In the genomic region with DNA sequence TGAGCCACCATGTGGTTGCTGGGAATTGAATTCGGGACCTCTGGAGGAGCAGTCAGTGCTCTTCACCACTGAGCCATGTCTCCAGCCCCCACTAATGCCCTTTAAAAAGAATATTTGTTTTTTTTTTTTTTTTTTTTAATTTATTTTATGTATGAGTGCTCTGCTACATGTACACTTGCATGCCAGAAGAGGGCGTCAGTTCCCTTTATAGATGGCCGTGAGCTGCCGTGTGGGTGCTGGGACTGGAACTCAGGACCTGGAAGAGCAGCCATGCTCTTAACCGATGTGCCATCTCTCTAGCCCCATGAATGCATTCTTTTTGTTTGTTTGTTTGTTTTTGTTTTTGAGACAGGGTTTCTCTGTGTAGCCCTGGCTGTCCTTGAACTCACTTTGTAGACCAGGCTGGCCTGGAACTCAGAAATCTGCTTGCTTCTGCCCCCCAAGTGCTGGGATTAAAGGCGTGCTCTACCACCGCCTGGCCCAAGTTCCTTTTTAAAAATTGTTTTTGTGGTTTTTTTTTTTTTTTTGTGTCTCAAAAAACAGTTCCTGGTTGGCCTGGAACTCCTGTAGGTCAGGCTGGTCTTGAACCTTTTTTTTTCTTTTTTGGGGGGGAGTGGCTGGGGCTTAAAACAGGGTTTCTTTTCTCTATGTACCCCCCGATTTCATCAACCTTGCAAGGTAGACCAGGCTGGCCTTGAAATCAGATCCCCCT, we compare ENCODE assay signal across 19 mouse cellular contexts. TPM values are rescaled to one million over a fixed set of nuclear protein-coding genes. Genes with fewer than 3 reads are reported as not detected.
DNase-seq lines count a peak whose midpoint lies in the region; ATAC-seq and TF ChIP-seq lines count a peak whose summit lies in the region.
"Had no signal": no experiment of that assay in that cellular context is flagged by ENCODE, and none has a peak within 500 bp of the region (broad histone marks: within the 10 kb centered on the region; RNA-seq: fewer than 3 reads in every experiment).

No protein-coding gene starts in this region.

- H3K36me3 ChIP-seq in liver, adult 2 months (ENCODE audit: control insufficient read depth, insufficient read depth, low read length): no peaks in the 10 kb centered on the region
- H3K36me3 ChIP-seq in liver, embryonic 11.5 days (ENCODE audit: control insufficient read depth, insufficient read depth, low read length): 0 out of 2 replicates have a peak, but pooled peaks cover 2% of the 10 kb centered on the region
- no peaks in the 10 kb centered on the region; the same call in 1 of the 2 replicates for H3K36me3 ChIP-seq in ES-E14 (ENCODE audit: control insufficient read depth, insufficient read depth, low read length, poor library complexity, severe bottlenecking)
- peaks cover 1% of the 10 kb centered on the region; the same call in 1 of the 2 replicates for H3K36me3 ChIP-seq in small intestine, adult 2 months (ENCODE audit: control insufficient read depth, insufficient read depth, low read length)

- TF ChIP-seq CTCF in liver, adult 2 months (IDR thresholded peaks at IDR 0.05; ENCODE audit: low read depth, low read length): peak; percentile 35
- peak; percentile 16; the same call in 1 of the 2 replicates for TF ChIP-seq CTCF in small intestine, adult 2 months (IDR thresholded peaks at IDR 0.05; ENCODE audit: extremely low read depth, insufficient read length, insufficient replicate concordance, low read depth, low read length)

- no peaks in the 10 kb centered on the region for H3K9me3 ChIP-seq in liver, embryonic 11.5 days (ENCODE audit: control insufficient read depth, low read length)
- H3K9me3 ChIP-seq in ES-E14 (ENCODE audit: control insufficient read depth, insufficient read depth, low read depth, low read length): no peaks in the 10 kb centered on the region
- H3K9me3 ChIP-seq: G1E; heart, embryonic 10.5 days had no signal

- H3K4me1 ChIP-seq in liver, adult 2 months (ENCODE audit: control insufficient read depth, insufficient read depth, low read length): peaks cover 28% of the 10 kb centered on the region
- peaks cover 48% of the 10 kb centered on the region for H3K4me1 ChIP-seq in liver, embryonic 11.5 days (replicated peaks; ENCODE audit: control insufficient read depth, insufficient read depth, low read length)
- peaks cover 10 to 22% of the 10 kb centered on the region in 2 experiments for H3K4me1 ChIP-seq in ES-E14 (ENCODE audit: control insufficient read depth in 2 of 2, insufficient read depth in 2 of 2, low read length in 2 of 2, poor library complexity in 1 of 2)
- H3K4me1 ChIP-seq in small intestine, adult 2 months (ENCODE audit: control insufficient read depth, insufficient read depth, insufficient read length, low read length): peaks cover 4% of the 10 kb centered on the region; the same call in 1 of the 2 replicates

- H3K79me2 ChIP-seq in liver, adult 2 months (ENCODE audit: control insufficient read depth, insufficient read depth, low read length): peaks cover 44% of the 10 kb centered on the region

- no peak overlapping the region for H3K4me3 ChIP-seq in liver, adult 2 months (ENCODE audit: insufficient read depth, low read depth, low read length)
- H3K4me3 ChIP-seq in liver, embryonic 11.5 days (ENCODE audit: low read depth, low read length): no peak overlapping the region
- peak overlapping the region in 1 of 2 experiments; percentile 13; a peak in 1 of 4 replicates for H3K4me3 ChIP-seq in ES-E14 (ENCODE audit: insufficient read depth in 1 of 2, low read depth in 1 of 2, low read length in 2 of 2, poor library complexity in 1 of 2, severe bottlenecking in 1 of 2)
- H3K4me3 ChIP-seq in small intestine, adult 2 months (ENCODE audit: low read depth, low read length): no peak overlapping the region
- H3K4me3 ChIP-seq: heart, embryonic 10.5 days; midbrain, embryonic 10.5 days; myocyte had no signal

- no peak for DNase-seq in liver, adult 2 months (ENCODE audit: extremely low read depth, low read depth, low spot score)
- no peak for DNase-seq in liver, embryonic 11.5 days (ENCODE audit: low spot score)
- peak; percentile 19 to 23 for DNase-seq in B cell, adult 2 months
- no peak for DNase-seq in ES-E14 (ENCODE audit: low read depth, low spot score)
- DNase-seq in right cerebral cortex, postnatal 36 days (ENCODE audit: low spot score in 2 of 2): no peak
- DNase-seq in heart, postnatal 14 days: no peak
- DNase-seq: adrenal gland, postnatal 25 days; cerebellum, postnatal 10 days; heart, postnatal 36 days; kidney, adult 8-10 months; lung, adult 2 months had no signal

- no peak for ATAC-seq in liver, embryonic 11.5 days (replicated peaks; ENCODE audit: low FRiP score)
- ATAC-seq: activated CD4-positive, CD25-positive, alpha-beta regulatory T cell, adult 4 months; forebrain, embryonic 14.5 days; hindbrain, postnatal 0 days had no signal

- in situ Hi-C loops in ES-E14 (cut with MboI; ENCODE audit: low sequenced_read_pairs in 2 of 2, unreplicated experiment in 2 of 2): no loop called here

- no peaks in the 10 kb centered on the region for H3K27me3 ChIP-seq in liver, adult 2 months (ENCODE audit: control insufficient read depth, insufficient read depth, low read length)
- H3K27me3 ChIP-seq in liver, embryonic 11.5 days (replicated peaks; ENCODE audit: control insufficient read depth, insufficient read depth, low read length): no peaks in the 10 kb centered on the region
- no peaks in the 10 kb centered on the region for H3K27me3 ChIP-seq in small intestine, adult 2 months (ENCODE audit: control insufficient read depth, insufficient read depth, low read length)

- H3K4me2 ChIP-seq in liver, embryonic 11.5 days: no peak overlapping the region

- no peak overlapping the region for H3K27ac ChIP-seq in liver, adult 2 months (replicated peaks; ENCODE audit: insufficient read depth, low read depth, low read length)
- no peak overlapping the region for H3K27ac ChIP-seq in liver, embryonic 11.5 days (ENCODE audit: low read depth, low read length)
- H3K27ac ChIP-seq in ES-E14 (ENCODE audit: insufficient read depth, low read depth, low read length, poor library complexity, severe bottlenecking): no peak overlapping the region
- no peak overlapping the region for H3K27ac ChIP-seq in small intestine, adult 2 months (ENCODE audit: insufficient read depth, low read depth, low read length)
- H3K27ac ChIP-seq: heart, embryonic 10.5 days; hindbrain, postnatal 0 days; midbrain, embryonic 10.5 days had no signal

- H3K9ac ChIP-seq in liver, adult 2 months (ENCODE audit: low read depth, low read length): no peak overlapping the region
- H3K9ac ChIP-seq in liver, embryonic 11.5 days (ENCODE audit: low read depth, low read length): no peak overlapping the region
- peak overlapping the region; percentile 15; the same call in 1 of the 2 replicates for H3K9ac ChIP-seq in ES-E14 (ENCODE audit: insufficient read depth, low read depth, low read length, poor library complexity, severe bottlenecking)

- intact Hi-C loops in heart, postnatal 14 days (cut with DNase I): loop anchor here (5.0 kb wide), 1 partner anchor 35 kb away; no protein-coding TSS in a partner anchor

- 89% methylated on average over 8 of the region's 8 CpGs for WGBS in liver, adult 2 months
- WGBS in liver, embryonic 11.5 days: 83% methylated on average over 8 of the region's 8 CpGs
- WGBS in small intestine, adult 2 months: 88% methylated on average over 8 of the region's 8 CpGs

- no peak for TF ChIP-seq POLR2A in liver, adult 2 months (IDR thresholded peaks at IDR 0.05; ENCODE audit: extremely low read depth, insufficient read depth, low read length)
- TF ChIP-seq POLR2A in small intestine, adult 2 months (IDR thresholded peaks at IDR 0.05; ENCODE audit: low read depth, low read length): no peak

TF ChIP-seq in ES-E14, 5 proteins besides CTCF, POLR2A, EP300 and RAD21:
- 0 out of 2 replicates have a peak, but pooled peaks have one; percentile 12 for TF ChIP-seq ZC3H11A (IDR thresholded peaks at IDR 0.05; ENCODE audit: borderline replicate concordance, low read depth, low read length)
- TF ChIP-seq CHD2 (IDR thresholded peaks at IDR 0.05; ENCODE audit: low read depth, low read length): no peak
- TF ChIP-seq MAFK (IDR thresholded peaks at IDR 0.05; ENCODE audit: insufficient read depth, low read depth, low read length): no peak
- no peak for TF ChIP-seq HCFC1 (IDR thresholded peaks at IDR 0.05; ENCODE audit: borderline replicate concordance, insufficient read depth, low read length)
- peak; percentile 63 for TF ChIP-seq ZNF384 (IDR thresholded peaks at IDR 0.05; ENCODE audit: low read depth, low read length)

RNA-seq across cellular contexts. Expression of a gene that starts 5.0 kb away (rescaled TPM):
- total RNA-seq in liver, adult 2 months (2014; rRNA removed): 11.5 and 14.8 TPM in 2 replicates
- polyA plus RNA-seq in liver, adult 2 months (2012; rRNA removed): 8.2 and 13.6 TPM in 2 replicates
- polyA plus RNA-seq in liver, embryonic 11.5 days (2014; fragmentation: Nextera tagmentation; extraction: Ambion mirVana): 15.2 and 16.6 TPM in 2 replicates
- 73.6 and 83.4 TPM in 2 replicates for total RNA-seq in ES-E14 (2012; rRNA removed)
- 13.0 and 20.1 TPM in 2 replicates for polyA plus RNA-seq in small intestine, adult 2 months (2012; rRNA removed)
- total RNA-seq in heart, postnatal 14 days (2021): 10 to 100 TPM; 28.7 to 31.5 TPM

Comparison
In these comparisons a context has a peak if more than half of its experiments do, and no peak if none do; other contexts are left out.
1. DNase-seq: peak in B cell, adult 2 months (2 of 2); none in liver, adult 2 months (single experiment), liver, embryonic 11.5 days (single experiment), ES-E14 (single experiment), right cerebral cortex, postnatal 36 days (0 of 2) and heart, postnatal 14 days (0 of 2).